Mouse (Mus musculus): ENCODE data around the gene Pzp.

DNA sequence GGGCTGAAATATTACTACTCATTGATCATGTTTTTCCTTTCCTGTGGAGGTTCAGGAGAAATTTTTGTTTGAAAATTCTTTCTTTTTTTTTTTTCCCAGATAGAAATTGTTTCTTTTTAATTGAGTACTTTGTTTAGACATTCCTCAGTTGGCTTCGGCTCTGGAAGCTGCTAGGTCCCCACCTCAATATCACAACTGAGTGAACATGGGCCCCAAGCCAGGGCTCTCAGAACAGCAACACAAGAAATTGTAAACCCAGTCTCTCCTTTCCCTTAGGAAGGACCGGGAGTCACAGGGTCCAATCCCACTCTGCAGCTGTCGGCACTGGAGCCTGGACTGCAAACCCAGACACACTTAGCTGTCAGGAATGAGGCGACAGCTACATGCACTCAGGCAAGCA lies 2.0 kb upstream of the Pzp start:
- TF ChIP-seq EP300 (optimal IDR thresholded peaks at IDR 0.05) = no peak
- no peak for TF ChIP-seq CTCF (IDR thresholded peaks at IDR 0.05; ENCODE audit: low read depth)

All from stomach, postnatal 0 days (tissue).